Mouse (Mus musculus) myocyte (in vitro differentiated cells): Measurements from ENCODE around the gene Kndc1. TPM values are rescaled to one million over a fixed set of nuclear protein-coding genes. Genes with fewer than 3 reads are reported as not detected.

ENCODE experiments used
- H3K27me3 ChIP-seq: one replicate; pipeline ENCODE4 v1.6.1; 2011; ENCODE audit not compliant: control insufficient read depth, insufficient read depth, insufficient read length
- H3K36me3 ChIP-seq: one replicate; pipeline ENCODE4 v1.6.1; 2011; ENCODE audit not compliant: control insufficient read depth, insufficient read depth
- H3K4me2 ChIP-seq: one replicate; pipeline ENCODE4 v1.6.1; 2011; ENCODE audit warnings: low read depth, control low read depth
- H3K4me3 ChIP-seq: one replicate; pipeline ENCODE4 v1.5.1; 2011; ENCODE audit warnings: mild to moderate bottlenecking, control low read depth, moderate library complexity
- H3K79me2 ChIP-seq: one replicate; pipeline ENCODE4 v1.6.1; 2011; ENCODE audit not compliant: control insufficient read depth, insufficient read depth
- H3ac ChIP-seq: one replicate; pipeline ENCODE4 v1.6.1; 2011; ENCODE audit not compliant: control insufficient read depth, insufficient read length
- CEBPB ChIP-seq: IDR thresholded peaks from 2 replicates; pipeline ENCODE4 v1.6.1; 2011; ENCODE audit warnings: mild to moderate bottlenecking, moderate library complexity; ENCODE audit not compliant: poor library complexity, insufficient read depth, severe bottlenecking
- E2F4 ChIP-seq: IDR thresholded peaks from one replicate; pipeline ENCODE4 v1.6.1; 2011; ENCODE audit warnings: mild to moderate bottlenecking, control low read depth, moderate library complexity; ENCODE audit not compliant: insufficient read depth
- MAX ChIP-seq: IDR thresholded peaks from one replicate; pipeline ENCODE4 v1.6.1; 2011; ENCODE audit warnings: low read depth, mild to moderate bottlenecking, control low read depth
- MYOD1 ChIP-seq, 3 experiments: IDR thresholded peaks; one replicate each; pipeline ENCODE4 v1.6.1; 2011; ENCODE audit warnings: control low read depth in 2 of 3, low read depth in 2 of 3, mild to moderate bottlenecking in 2 of 3, moderate library complexity in 1 of 3; ENCODE audit not compliant: insufficient read length in 2 of 3, control insufficient read depth in 1 of 3
- MYOG ChIP-seq, 3 experiments: IDR thresholded peaks; one replicate each; pipeline ENCODE4 v1.6.1; 2011; ENCODE audit warnings: control low read depth in 2 of 3, low read depth in 2 of 3, mild to moderate bottlenecking in 2 of 3; ENCODE audit not compliant: insufficient read length in 2 of 3, control insufficient read depth in 1 of 3, insufficient read depth in 1 of 3
- POLR2A ChIP-seq: IDR thresholded peaks from one replicate; pipeline ENCODE4 v1.6.1; 2011; ENCODE audit warnings: low read depth, mild to moderate bottlenecking, control low read depth, moderate library complexity; ENCODE audit not compliant: insufficient read length
- POLR2AphosphoS2 ChIP-seq: IDR thresholded peaks from one replicate; pipeline ENCODE4 v1.6.1; 2011; ENCODE audit warnings: low read depth, control low read depth; ENCODE audit not compliant: insufficient read length
- REST ChIP-seq: IDR thresholded peaks from one replicate; pipeline ENCODE4 v1.6.1; 2011; ENCODE audit warnings: mild to moderate bottlenecking, control low read depth, moderate library complexity; ENCODE audit not compliant: insufficient read depth, insufficient read length
- SRF ChIP-seq: IDR thresholded peaks from one replicate; pipeline ENCODE4 v1.6.1; 2011; ENCODE audit warnings: low read depth; ENCODE audit not compliant: control insufficient read depth, insufficient read length
- TCF12 ChIP-seq: IDR thresholded peaks from one replicate; pipeline ENCODE4 v1.6.1; 2011; ENCODE audit warnings: mild to moderate bottlenecking, control low read depth; ENCODE audit not compliant: poor library complexity, insufficient read depth, severe bottlenecking
- TCF3 ChIP-seq: IDR thresholded peaks from one replicate; pipeline ENCODE4 v1.6.1; 2011; ENCODE audit warnings: low read depth, control low read depth; ENCODE audit not compliant: insufficient read length
- USF1 ChIP-seq: IDR thresholded peaks from one replicate; pipeline ENCODE4 v1.6.1; 2011; ENCODE audit warnings: low read depth, mild to moderate bottlenecking, control low read depth, moderate library complexity
- polyA plus RNA-seq: library from polyadenylated mRNA; unstranded; fragments of >200 nt; fragmentation: generic; extraction: Trizol; gene quantifications from one replicate; pipeline ENCODE4 v1.2.1, GENCODE M21; 2012; ENCODE audit warnings: missing spikeins

Kndc1 gene
- polyA plus RNA-seq, 1 experiment, result 0.01 TPM

DNA sequence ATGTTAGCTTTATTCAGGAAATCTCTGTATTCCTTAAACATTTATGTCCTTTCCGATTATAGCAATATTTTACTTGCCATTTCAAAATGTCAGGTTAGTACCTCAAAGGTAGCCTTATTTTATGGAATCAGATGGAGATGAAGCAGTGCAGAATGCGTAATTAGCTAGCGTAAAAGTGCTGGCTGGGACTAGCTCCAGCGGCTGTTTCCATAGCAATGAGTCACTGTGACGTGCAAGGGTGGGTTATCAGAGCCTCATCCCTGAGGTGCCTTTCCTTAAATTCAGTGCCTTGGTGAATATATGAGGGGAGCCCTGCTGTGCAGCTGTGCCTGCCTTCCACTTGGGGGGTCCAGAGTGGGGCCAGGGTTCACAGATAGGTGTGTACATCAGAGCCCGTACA, 43.4 kb upstream of the Kndc1 start:
- TF ChIP-seq MAX (no peak), MYOD1 (IDR thresholded peaks at IDR 0.05; ENCODE audit: control insufficient read depth in 1 of 3, insufficient read length in 2 of 3, low read depth in 2 of 3) (no peak), TCF12 (no peak), MYOG (IDR thresholded peaks at IDR 0.05; ENCODE audit: control insufficient read depth in 1 of 3, insufficient read depth in 1 of 3, insufficient read length in 2 of 3, low read depth in 2 of 3) (no peak), TCF3 (no peak), SRF (no peak), CEBPB (no peak), USF1 (no peak), E2F4 (no peak), POLR2A (no peak), REST (no peak), POLR2AphosphoS2 (no peak)
- H3K79me2 ChIP-seq, result no peaks in the 10 kb centered on the region
- no peak overlapping the region for H3K4me3 ChIP-seq

GRCm38 (mm10) chr7:139855261-139855660, 39.2 kb upstream of the Kndc1 start:
- Histone ChIP-seq H3K4me3 (no peak overlapping the region), H3K36me3 (no peaks in the 10 kb centered on the region), H3K79me2 (no peaks in the 10 kb centered on the region), H3ac (no peak overlapping the region), H3K4me2 (no peak overlapping the region), H3K27me3 (peaks cover 10% of the 10 kb centered on the region)
- no peak for TF ChIP-seq POLR2AphosphoS2
- no peak for TF ChIP-seq TCF3
- no peak for TF ChIP-seq MYOD1 (IDR thresholded peaks at IDR 0.05; ENCODE audit: control insufficient read depth in 1 of 3, insufficient read length in 2 of 3, low read depth in 2 of 3)
- no peak for TF ChIP-seq MYOG (IDR thresholded peaks at IDR 0.05; ENCODE audit: control insufficient read depth in 1 of 3, insufficient read depth in 1 of 3, insufficient read length in 2 of 3, low read depth in 2 of 3)
- no peak for TF ChIP-seq REST
- no peak for TF ChIP-seq CEBPB
- no peak for TF ChIP-seq USF1
- TF ChIP-seq TCF12, result no peak
- no peak for TF ChIP-seq MAX
- TF ChIP-seq E2F4, result no peak

More for the DNA sequence above, 43.4 kb upstream of the Kndc1 start:
- Histone ChIP-seq H3K4me2 (no peak overlapping the region), H3K36me3 (no peaks in the 10 kb centered on the region), H3ac (no peak overlapping the region), H3K27me3 (no peaks in the 10 kb centered on the region)

DNA sequence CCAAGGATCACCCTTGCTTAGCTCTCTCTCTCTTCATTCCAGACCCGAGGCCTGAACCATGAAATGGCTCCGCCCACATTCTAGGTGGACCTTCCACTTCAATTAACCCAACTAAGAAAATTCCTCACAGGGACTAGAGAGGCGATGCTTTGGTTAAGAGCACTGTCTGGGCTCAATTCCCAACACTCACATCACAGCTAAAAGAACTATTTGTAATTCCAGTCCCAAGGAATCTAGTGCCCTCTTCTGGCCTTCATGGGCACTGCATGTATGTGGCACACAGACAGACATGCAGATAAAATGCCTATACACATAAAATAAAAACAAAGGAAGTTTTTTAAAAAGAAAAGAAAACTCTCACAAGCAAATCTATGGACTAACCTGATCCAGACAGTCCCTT, 33.1 kb upstream of the Kndc1 start:
- no peak overlapping the region for H3ac ChIP-seq
- H3K79me2 ChIP-seq, result no peaks in the 10 kb centered on the region
- no peak overlapping the region for H3K4me2 ChIP-seq
- H3K27me3 ChIP-seq, result peaks cover 19% of the 10 kb centered on the region
- no peak overlapping the region for H3K4me3 ChIP-seq
- no peak for TF ChIP-seq MYOD1 (IDR thresholded peaks at IDR 0.05; ENCODE audit: control insufficient read depth in 1 of 3, insufficient read length in 2 of 3, low read depth in 2 of 3)
- no peak for TF ChIP-seq TCF12
- no peak for TF ChIP-seq MAX
- no peak for TF ChIP-seq POLR2A
- no peak for TF ChIP-seq E2F4
- no peak for TF ChIP-seq CEBPB
- no peak for TF ChIP-seq USF1
- no peak for TF ChIP-seq POLR2AphosphoS2
- TF ChIP-seq MYOG (IDR thresholded peaks at IDR 0.05; ENCODE audit: control insufficient read depth in 1 of 3, insufficient read depth in 1 of 3, insufficient read length in 2 of 3, low read depth in 2 of 3), result no peak
- no peak for TF ChIP-seq SRF
- no peaks in the 10 kb centered on the region for H3K36me3 ChIP-seq

- Histone ChIP-seq H3K4me2 (no peak overlapping the region), H3ac (no peak overlapping the region), H3K36me3 (no peaks in the 10 kb centered on the region), H3K27me3 (peaks cover 14% of the 10 kb centered on the region), H3K79me2 (no peaks in the 10 kb centered on the region), H3K4me3 (no peak overlapping the region)
- TF ChIP-seq MYOG (IDR thresholded peaks at IDR 0.05; ENCODE audit: control insufficient read depth in 1 of 3, insufficient read depth in 1 of 3, insufficient read length in 2 of 3, low read depth in 2 of 3), result no peak
- TF ChIP-seq E2F4, result no peak
- TF ChIP-seq USF1, result no peak
- no peak for TF ChIP-seq TCF12
Measured at GRCm38 (mm10) chr7:139863076-139863475, 31.4 kb upstream of the Kndc1 start.

GRCm38 (mm10) chr7:139864253-139864652, 30.2 kb upstream of the Kndc1 start:
- no peaks in the 10 kb centered on the region for H3K36me3 ChIP-seq
- H3K27me3 ChIP-seq, result peaks cover 14% of the 10 kb centered on the region
- no peak overlapping the region for H3K4me3 ChIP-seq
- TF ChIP-seq REST (no peak), E2F4 (no peak), POLR2AphosphoS2 (no peak), USF1 (no peak), MYOD1 (IDR thresholded peaks at IDR 0.05; ENCODE audit: control insufficient read depth in 1 of 3, insufficient read length in 2 of 3, low read depth in 2 of 3) (no peak), POLR2A (no peak), TCF12 (no peak), MYOG (IDR thresholded peaks at IDR 0.05; ENCODE audit: control insufficient read depth in 1 of 3, insufficient read depth in 1 of 3, insufficient read length in 2 of 3, low read depth in 2 of 3) (no peak), TCF3 (no peak), MAX (no peak), CEBPB (no peak), SRF (no peak)
- no peak overlapping the region for H3ac ChIP-seq
- no peak overlapping the region for H3K4me2 ChIP-seq
- H3K79me2 ChIP-seq, result no peaks in the 10 kb centered on the region
